Mouse (Mus musculus) kidney, postnatal 14 days (tissue): Measurements from ENCODE around the gene St13.

Experiments
- DNase-seq: peaks from one replicate; pipeline ENCODE4 v3.0.0; 2022; ENCODE audit warnings: mixed read lengths

The St13 gene

DNA sequence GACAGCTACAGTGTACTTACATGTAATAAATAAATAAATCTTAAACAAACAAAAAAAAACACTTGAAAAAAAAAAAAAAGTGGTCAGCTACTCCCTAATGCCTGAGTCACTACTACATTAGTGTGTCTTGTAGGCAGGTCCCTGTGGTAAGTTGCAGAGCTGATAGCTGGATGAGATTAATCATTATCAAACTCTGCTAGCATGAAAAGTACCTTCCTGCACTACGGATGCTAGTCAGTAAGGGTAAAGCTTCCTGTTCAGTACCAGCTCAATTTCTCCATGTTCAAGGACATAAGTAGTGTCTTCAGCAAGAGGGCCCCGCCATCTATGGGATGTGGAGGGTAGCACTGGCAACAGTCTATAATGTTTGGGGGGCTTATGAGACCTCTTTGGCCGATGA lies 85.9 kb downstream of the St13 start:
- no peak for DNase-seq
